Mouse (Mus musculus) adrenal gland, postnatal 10 days (tissue): ENCODE measurements around the gene Gabrb1. TPM values are rescaled to one million over a fixed set of nuclear protein-coding genes. Genes with fewer than 3 reads are reported as not detected.
A peak's percentile ranks its signal among the peaks of the same experiment; 100 is the strongest.

ENCODE experiments used
- DNase-seq: peaks from one replicate; pipeline ENCODE4 v3.0.0; 2021; ENCODE audit warnings: mixed read lengths
- total RNA-seq, 2 experiments: library from RNA; stranded (reverse); gene quantifications; 2 replicates each; pipeline ENCODE4 v1.2.3; 2021

Gabrb1 gene
- total RNA-seq, 2 experiments from 2014 or later: 0.06 to 0.24 TPM

- DNase-seq: no peak
Observed at GRCm38 (mm10) chr5:71830342-71830741, 172.4 kb downstream of the Gabrb1 start.

- no peak for DNase-seq
Observed at GRCm38 (mm10) chr5:71842241-71842640, 184.3 kb downstream of the Gabrb1 start.

DNA sequence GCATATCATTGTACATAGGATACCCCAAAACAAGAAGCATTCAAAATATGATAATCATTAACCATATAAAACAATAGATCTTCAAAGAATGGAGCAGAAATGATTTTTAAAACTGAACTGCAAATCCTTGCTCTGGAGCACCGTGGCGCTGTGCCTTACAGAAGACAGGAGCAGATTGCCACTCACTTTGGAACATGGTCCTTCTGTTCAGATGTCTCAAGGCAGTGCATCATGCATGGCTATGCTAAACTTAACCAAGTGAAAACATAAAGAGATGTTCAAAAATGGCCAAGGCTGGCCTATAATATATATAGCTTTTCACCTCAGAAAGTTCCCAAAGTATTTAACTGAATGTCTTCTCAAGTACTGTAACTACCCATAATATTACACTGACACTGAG, 240.3 kb downstream of the Gabrb1 start:
- no peak for DNase-seq

- no peak for DNase-seq
Observed at GRCm38 (mm10) chr5:71903399-71903798, 245.5 kb downstream of the Gabrb1 start.

DNA sequence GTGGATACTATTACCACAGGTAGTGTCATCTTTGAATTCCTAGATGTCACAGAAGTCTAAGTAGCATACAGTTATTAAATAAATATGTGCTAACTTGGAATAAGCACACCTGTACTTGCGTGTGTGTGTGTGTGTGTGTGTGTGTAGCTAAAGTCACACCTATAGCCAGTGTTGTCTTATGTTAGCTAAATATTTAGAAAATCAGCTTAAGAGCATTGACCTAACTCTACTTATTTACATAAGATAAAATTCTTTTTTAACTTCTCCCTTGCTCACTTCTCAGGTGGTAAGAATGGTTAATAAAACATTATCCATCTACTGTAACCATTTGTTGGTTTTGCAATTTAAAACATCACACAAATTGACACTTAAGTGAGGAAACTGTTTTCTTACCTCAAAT, 256.1 kb downstream of the Gabrb1 start:
- no peak for DNase-seq

DNA sequence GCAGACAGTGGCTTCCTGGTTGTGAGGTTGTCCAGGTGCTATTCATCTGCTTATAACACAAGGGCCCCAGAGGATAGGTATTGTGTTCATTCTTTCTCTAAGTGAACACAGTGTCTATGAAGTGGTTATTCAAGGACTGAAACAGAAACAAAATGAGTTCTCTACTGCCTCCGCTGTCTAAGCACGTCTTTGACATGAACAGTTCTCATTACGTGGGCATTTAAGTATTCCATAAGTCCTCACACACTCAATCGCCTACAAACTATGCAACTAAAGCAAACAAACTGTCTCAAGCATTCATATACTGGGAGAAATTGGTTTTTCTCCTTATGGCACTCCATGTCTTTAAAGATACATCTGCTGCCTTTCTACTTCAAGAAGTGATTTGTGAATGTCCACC, 257.8 kb downstream of the Gabrb1 start:
- no peak for DNase-seq

- no peak for DNase-seq
Observed at GRCm38 (mm10) chr5:71917206-71917605, 259.3 kb downstream of the Gabrb1 start.

DNA sequence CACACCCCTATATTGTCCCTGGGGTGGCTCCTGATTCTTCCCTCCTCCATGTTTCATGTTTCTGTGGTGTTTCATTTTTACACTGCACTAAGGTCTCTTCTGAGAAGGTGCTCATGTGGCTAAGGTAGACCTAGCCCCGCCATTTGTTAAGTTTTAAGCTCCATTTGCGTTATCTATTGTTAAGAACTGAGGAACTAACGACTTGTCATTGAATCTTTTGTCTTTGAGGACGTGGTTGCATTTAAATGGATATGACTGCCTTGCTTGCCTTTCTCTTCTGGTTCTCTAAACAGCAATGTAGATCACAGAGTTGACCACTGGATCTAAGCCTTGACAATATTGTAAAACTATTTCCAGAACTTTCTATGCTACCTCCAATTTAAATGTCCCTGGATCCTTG, 265.7 kb downstream of the Gabrb1 start:
- no peak for DNase-seq

GRCm38 (mm10) chr5:71926336-71926735, 268.4 kb downstream of the Gabrb1 start:
- DNase-seq: no peak

GRCm38 (mm10) chr5:71930036-71930435, 272.1 kb downstream of the Gabrb1 start:
- DNase-seq: no peak

GRCm38 (mm10) chr5:71951398-71951797, 293.5 kb downstream of the Gabrb1 start:
- peak; percentile 3 for DNase-seq

DNA sequence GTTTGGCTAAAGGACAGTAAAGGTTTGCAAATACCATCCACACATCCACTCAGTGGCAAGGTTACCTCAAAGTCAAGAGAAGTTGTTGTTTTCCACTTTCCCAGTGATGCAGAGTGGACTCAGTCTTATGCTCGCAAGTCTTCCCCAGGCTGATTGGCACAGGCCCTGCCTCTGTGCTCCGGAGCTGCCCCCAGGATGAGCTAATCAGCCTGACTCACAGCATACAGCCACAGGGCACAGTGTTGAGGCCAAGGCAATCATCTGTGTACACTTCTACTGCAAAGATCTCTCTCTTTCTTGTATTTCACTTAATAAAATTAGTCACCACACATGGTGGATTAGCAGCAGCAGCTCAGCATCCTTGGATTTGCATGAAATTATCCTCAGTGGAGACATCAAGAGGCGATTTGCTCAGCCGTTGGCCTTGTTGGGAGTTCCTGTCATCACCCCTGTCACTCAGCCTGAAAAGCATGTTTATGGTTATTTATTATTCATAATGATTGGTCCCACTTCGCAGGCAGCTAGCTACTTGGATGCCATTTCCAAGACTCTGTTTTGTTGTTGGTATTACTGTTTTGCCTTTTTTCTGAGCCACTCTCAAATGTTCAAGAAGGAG, 297.3 kb downstream of the Gabrb1 start:
- DNase-seq: peak; percentile 16

DNA sequence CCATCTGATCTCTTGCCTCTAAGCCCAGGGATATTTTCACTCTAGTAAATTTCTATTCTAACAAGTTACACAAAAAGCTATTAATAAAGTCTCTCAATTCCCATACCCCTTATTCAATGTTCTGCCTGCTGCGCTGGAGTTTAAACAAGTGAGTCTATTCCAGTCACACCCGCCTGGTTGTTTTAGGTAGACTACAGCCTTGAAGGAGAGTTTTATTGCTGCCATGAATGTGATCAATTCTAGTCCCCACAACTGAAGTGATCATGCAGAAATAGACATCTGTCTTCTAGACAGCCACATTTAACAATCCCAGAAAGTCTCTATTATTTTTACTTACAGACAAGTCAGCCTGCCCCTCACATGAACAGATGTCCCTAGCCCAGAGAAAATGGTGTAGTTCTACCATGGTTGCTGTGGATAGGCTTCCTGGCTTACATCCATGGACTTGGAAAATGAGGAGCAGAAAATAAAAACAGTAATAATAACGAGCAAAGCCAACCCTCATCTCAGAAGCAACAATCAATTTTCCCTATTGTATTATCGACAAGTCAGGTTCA, 307.0 kb downstream of the Gabrb1 start:
- no peak for DNase-seq

DNA sequence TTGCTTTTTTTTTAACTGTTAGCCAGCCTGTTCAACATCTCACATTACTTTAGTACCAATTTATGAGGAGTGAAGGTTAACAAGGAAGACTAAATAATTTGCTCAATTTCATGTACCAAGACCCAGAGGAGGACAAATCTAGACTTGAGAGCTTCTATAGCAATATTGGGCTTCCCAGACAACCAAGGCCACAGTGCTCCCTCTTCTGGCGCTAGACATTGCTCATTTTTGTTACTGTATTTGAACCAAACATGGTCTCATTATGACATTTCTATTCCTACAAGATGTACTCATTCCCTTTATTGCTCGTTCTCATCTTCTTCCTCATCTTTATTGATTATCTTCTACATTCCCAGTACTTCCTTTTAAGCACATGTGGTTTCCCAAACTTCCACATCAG, 307.6 kb downstream of the Gabrb1 start:
- DNase-seq: no peak

GRCm38 (mm10) chr5:71970140-71970800, 312.4 kb downstream of the Gabrb1 start:
- peak; percentile 5 for DNase-seq

DNA sequence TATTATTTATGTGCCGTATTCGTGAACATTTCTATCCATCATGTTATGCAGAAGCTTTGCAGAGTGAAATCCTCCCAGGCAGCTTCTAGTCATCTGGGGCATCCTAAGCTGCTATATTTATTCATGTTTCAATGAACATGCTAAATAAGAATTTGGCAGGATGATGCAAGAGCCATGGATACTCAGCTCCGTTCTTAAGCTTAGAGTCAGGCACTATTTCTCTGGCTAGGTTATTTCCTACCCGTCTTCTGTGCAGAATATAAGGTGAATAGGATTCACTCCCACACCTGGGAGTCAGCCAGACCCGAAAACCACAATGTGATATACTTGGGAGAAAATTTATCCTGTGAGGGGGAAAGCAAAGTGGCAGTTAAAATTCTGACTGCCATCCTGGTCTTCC, 314.9 kb downstream of the Gabrb1 start:
- no peak for DNase-seq

- DNase-seq: no peak
Observed at GRCm38 (mm10) chr5:71976133-71976532, 318.2 kb downstream of the Gabrb1 start.

GRCm38 (mm10) chr5:71976571-71977061, 318.7 kb downstream of the Gabrb1 start:
- peak; percentile 6 for DNase-seq

DNA sequence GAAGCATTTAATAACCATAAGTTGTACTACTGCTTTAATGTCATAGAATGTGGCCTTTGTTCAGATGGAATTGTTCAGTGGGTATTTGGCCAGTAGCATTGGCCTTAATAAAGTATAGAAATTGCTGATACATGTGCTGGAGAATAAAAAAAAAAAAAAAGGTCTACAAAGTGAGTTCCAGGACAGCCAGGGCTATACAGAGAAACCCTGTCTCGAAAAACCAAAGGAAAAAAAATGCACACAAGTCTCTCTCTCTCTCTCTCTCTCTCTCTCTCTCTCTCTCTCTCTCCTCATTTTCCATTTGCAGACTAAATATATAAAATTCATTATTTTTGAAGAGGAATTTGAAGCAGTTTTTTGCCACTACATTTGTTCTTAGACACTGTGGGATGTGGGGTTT, 328.6 kb downstream of the Gabrb1 start:
- no peak for DNase-seq

GRCm38 (mm10) chr5:71986983-71987398, 329.1 kb downstream of the Gabrb1 start:
- DNase-seq: no peak

DNA sequence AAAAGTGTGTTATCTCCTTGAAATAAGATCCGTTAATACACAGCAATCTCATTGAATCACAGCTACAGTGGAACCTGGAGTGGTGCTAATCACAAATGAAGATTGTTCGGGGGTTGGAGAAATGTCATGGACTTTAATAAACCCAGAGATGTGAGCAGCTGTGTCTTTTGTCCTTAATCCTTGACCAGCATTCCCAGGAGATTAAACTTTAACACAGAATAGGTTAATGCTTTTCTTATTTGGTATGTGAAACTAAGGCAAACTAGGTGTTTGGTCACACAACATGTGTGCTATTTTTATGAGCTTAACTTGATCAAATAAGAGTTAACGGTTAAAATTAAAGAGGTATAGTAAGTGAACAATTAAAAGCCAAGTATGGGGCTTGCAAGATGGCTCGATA, 341.6 kb downstream of the Gabrb1 start:
- no peak for DNase-seq

- peak; percentile 15 for DNase-seq
Observed at GRCm38 (mm10) chr5:72003811-72004435, 346.0 kb downstream of the Gabrb1 start.

DNA sequence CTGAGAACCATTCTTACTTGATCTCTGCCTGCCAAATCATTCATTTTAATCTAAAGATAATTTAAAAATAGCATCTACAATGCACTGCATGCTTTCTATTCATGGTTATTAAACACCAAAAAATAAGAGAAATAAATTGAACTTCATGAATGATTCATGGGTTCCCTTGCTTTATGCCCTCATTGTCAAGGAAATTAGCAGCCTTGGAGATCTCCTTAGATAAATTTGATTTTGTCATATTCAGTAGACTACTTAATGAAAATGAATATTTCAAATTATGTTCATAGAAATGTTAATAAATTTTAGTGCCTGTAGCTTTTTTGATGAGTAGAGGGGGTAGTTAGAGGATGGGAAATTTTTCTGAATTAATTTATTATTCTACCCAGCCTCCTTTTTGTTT, 379.0 kb downstream of the Gabrb1 start:
- DNase-seq: no peak
